Mouse (Mus musculus) lung, adult 2 months (tissue): Measurements from ENCODE around the gene Lrrc25.

ENCODE experiments used
- CTCF ChIP-seq: fragments of 200-500 bp; IDR thresholded peaks from 2 replicates; pipeline ENCODE4 v1.5.1; 2011; ENCODE audit warnings: mild to moderate bottlenecking, low read length, control low read depth; ENCODE audit not compliant: insufficient read depth
- POLR2A ChIP-seq: fragments of 200-500 bp; IDR thresholded peaks from 2 replicates; pipeline ENCODE4 v1.6.1; 2011; ENCODE audit warnings: low read depth, mild to moderate bottlenecking, control low read depth, low read length, borderline replicate concordance; ENCODE audit errors: extremely low read depth

DNA sequence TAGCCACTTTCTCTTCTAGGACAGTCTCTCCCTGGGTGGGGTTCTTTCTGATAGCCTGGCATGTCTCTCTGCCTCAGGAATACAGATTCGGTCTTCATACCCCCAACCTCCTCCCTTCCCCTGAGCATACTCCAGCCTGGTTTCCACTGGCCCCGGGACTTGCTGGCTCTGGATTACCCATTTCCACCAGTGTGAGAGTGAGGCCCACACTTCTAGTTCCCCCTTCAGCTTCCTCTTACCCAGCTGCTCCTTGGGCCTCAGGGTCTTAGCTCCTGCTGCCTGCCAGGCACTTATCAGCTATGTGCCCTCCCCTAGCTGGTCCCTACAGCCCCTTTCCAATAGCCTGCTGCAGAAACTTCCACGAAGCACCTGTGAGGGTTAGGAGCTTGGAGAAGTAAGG, at the start of gene Lrrc25:
- TF ChIP-seq CTCF (no peak), POLR2A (no peak)
